Mouse (Mus musculus): Measurements from ENCODE around the gene Lmf1.

DNA sequence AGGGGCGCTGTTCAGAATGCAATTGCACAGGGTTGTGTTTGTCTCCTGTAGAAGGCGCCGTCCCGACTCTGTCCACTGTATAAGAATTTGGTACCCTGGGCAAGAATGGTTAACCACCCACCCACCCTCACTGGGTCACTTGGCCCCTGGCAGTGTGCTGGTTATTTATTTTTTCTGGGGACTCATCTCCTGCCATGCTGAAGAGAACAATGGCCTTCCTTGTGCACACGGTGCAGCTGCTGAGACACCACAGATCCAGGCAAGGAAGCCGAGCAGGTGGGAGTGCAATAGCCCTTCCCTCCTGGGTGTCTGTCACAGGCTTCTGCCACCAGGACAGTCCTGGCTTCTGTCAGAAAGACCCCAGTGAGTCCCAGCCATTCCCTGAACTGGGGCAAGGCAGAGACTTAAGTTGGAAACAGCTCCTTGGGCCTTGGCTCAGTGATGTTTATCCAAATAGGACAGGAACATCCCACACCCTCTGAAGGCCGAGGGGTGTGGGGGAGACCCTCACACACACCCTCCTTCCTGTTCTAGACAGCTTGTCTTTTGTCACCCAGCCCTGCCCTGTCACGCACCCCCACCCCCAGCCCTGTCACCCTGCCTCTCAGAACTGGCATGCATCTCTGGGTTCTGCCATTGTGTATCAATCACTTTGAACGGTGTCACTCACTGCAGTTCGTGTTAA lies 30.1 kb downstream of the Lmf1 start:
- TF ChIP-seq CTCF (IDR thresholded peaks at IDR 0.05; ENCODE audit: low read depth, low read length) (no peak), POLR2A (IDR thresholded peaks at IDR 0.05; ENCODE audit: borderline replicate concordance, low read depth, low read length) (no peak)
